Mouse (Mus musculus) intestine, embryonic 14.5 days (tissue): ENCODE results near the gene Prrg4. TPM values are rescaled to one million over a fixed set of nuclear protein-coding genes. Genes with fewer than 3 reads are reported as not detected.

ENCODE experiments used
- ATAC-seq: fragments of 200-750 bp; cut with Nextera tagmentation; replicated peaks from 2 replicates; pipeline ENCODE4 v1.8.0; 2017; ENCODE audit warnings: low read depth, moderate number of reproducible peaks, moderate TSS enrichment, moderate library complexity; ENCODE audit not compliant: low FRiP score, low TSS enrichment
- DNase-seq: peaks from one replicate; pipeline ENCODE4 v3.0.0-alpha.2; 2018; ENCODE audit warnings: low spot score
- H3K27ac ChIP-seq: fragments of 300-500 bp; sonication (generic); 2 replicates; pipeline ENCODE4 v1.5.1; 2014; ENCODE audit warnings: low read depth, mild to moderate bottlenecking, control low read depth
- H3K27me3 ChIP-seq: fragments of 300-500 bp; sonication (generic); replicated peaks from 2 replicates; pipeline ENCODE4 v1.6.1; 2014; ENCODE audit warnings: low read length, control low read depth; ENCODE audit not compliant: control insufficient read depth, insufficient read depth
- H3K36me3 ChIP-seq: fragments of 300-500 bp; sonication (generic); 2 replicates; pipeline ENCODE4 v1.6.1; 2014; ENCODE audit warnings: low read length, control low read depth; ENCODE audit not compliant: control insufficient read depth, insufficient read depth
- H3K4me1 ChIP-seq: fragments of 300-500 bp; sonication (generic); replicated peaks from 2 replicates; pipeline ENCODE4 v1.6.1; 2014; ENCODE audit warnings: low read length, control low read depth, mixed read lengths; ENCODE audit not compliant: control insufficient read depth, insufficient read depth
- H3K4me2 ChIP-seq: fragments of 300-500 bp; sonication (generic); 2 replicates; pipeline ENCODE4 v1.6.1; 2014; ENCODE audit warnings: low read length
- H3K4me3 ChIP-seq: fragments of 300-500 bp; sonication (generic); 2 replicates; pipeline ENCODE4 v1.5.1; 2014; ENCODE audit warnings: low read depth, low read length, control low read depth, mixed read lengths
- H3K9ac ChIP-seq: fragments of 300-500 bp; sonication (generic); 2 replicates; pipeline ENCODE4 v1.6.1; 2014; ENCODE audit warnings: mild to moderate bottlenecking, low read length
- H3K9me3 ChIP-seq: fragments of 300-500 bp; sonication (generic); 2 replicates; pipeline ENCODE4 v1.6.1; 2016; ENCODE audit warnings: low read length, control low read depth; ENCODE audit not compliant: control insufficient read depth
- WGBS: fragments of 180-500 bp; shearing (Covaris S2); extraction: QIAGEN DNeasy Blood & Tissue Kit; methylation state at CpG from one replicate; pipeline ENCODE4 v1.1.7; 2014; 5-methylcytosine and 5-hydroxymethylcytosine counted together
- polyA plus RNA-seq: library from polyadenylated mRNA; unstranded; fragments of >200 nt; fragmentation: Nextera tagmentation; extraction: Ambion mirVana; gene quantifications from 2 replicates; pipeline ENCODE4 v1.2.1, GENCODE M21; 2014

Gene Prrg4
- polyA plus RNA-seq, 1 experiment from 2014 or later = 2.7 TPM

GRCm38 (mm10) chr2:104848235-104849161 is 1.2 kb downstream of the Prrg4 start:
- Histone ChIP-seq H3K27me3 (peaks cover 12% of the 10 kb centered on the region; the same call in 1 of the 2 replicates), H3K27ac (no peak overlapping the region), H3K9ac (peak overlapping the region; percentile 47)

GRCm38 (mm10) chr2:104847645-104848044 is 2.0 kb downstream of the Prrg4 start:
- no peak overlapping the region for H3K9ac ChIP-seq
- H3K27ac ChIP-seq = no peak overlapping the region
- no peaks in the 10 kb centered on the region for H3K36me3 ChIP-seq
- no peaks in the 10 kb centered on the region for H3K9me3 ChIP-seq
- no peak overlapping the region for H3K4me2 ChIP-seq
- H3K4me3 ChIP-seq = no peak overlapping the region
- peaks cover 12% of the 10 kb centered on the region; the same call in 1 of the 2 replicates for H3K27me3 ChIP-seq
- DNase-seq (no peak), ATAC-seq (no peak)
- 0 out of 2 replicates have a peak, but pooled peaks cover 6% of the 10 kb centered on the region for H3K4me1 ChIP-seq
- WGBS = 58% methylated on average over 2 of the region's 2 CpGs

More at GRCm38 (mm10) chr2:104848235-104849161, 1.2 kb downstream of the Prrg4 start:
- WGBS = 30% methylated on average over 16 of the region's 16 CpGs
- Histone ChIP-seq H3K4me1 (0 out of 2 replicates have a peak, but pooled peaks cover 6% of the 10 kb centered on the region), H3K36me3 (no peaks in the 10 kb centered on the region), H3K9me3 (no peaks in the 10 kb centered on the region), H3K4me2 (peak overlapping the region; percentile 98), H3K4me3 (peak overlapping the region; percentile 52)
- ATAC-seq (no peak), DNase-seq (peak; percentile 56)

GRCm38 (mm10) chr2:104846638-104847414 is 2.9 kb downstream of the Prrg4 start:
- Histone ChIP-seq H3K4me1 (0 out of 2 replicates have a peak, but pooled peaks cover 6% of the 10 kb centered on the region), H3K9me3 (no peaks in the 10 kb centered on the region), H3K4me3 (no peak overlapping the region), H3K27me3 (peaks cover 12% of the 10 kb centered on the region; the same call in 1 of the 2 replicates), H3K36me3 (no peaks in the 10 kb centered on the region), H3K4me2 (no peak overlapping the region), H3K9ac (no peak overlapping the region), H3K27ac (no peak overlapping the region)
- DNase-seq (peak; percentile 41), ATAC-seq (no peak)
- 52% methylated on average over 4 of the region's 4 CpGs for WGBS

DNA sequence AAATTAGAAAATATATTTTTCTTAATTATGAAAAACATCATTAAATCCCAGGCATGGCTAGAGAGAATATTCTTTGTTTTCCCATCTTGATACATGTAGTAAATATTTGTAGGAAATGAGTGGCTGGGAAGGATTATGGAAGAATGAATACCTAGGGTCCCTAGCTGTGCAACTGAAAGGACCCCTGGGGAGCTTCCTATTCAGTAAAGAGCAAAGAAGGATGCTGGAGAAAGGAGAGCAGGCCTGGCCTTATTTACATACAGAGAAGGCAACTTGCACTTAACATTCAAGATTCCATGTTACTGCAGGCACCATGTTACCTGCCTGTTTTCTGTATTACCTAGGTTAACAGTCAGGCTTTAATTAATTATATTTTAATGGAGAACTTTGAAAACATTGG is 7.1 kb downstream of the Prrg4 start:
- no peak for DNase-seq
- H3K4me3 ChIP-seq = no peak overlapping the region
- H3K9me3 ChIP-seq = no peaks in the 10 kb centered on the region
- no peaks in the 10 kb centered on the region for H3K36me3 ChIP-seq
- H3K27me3 ChIP-seq = no peaks in the 10 kb centered on the region
- H3K9ac ChIP-seq = no peak overlapping the region
- no peaks in the 10 kb centered on the region for H3K4me1 ChIP-seq
- H3K4me2 ChIP-seq = no peak overlapping the region
- no peak overlapping the region for H3K27ac ChIP-seq
- ATAC-seq = no peak

DNA sequence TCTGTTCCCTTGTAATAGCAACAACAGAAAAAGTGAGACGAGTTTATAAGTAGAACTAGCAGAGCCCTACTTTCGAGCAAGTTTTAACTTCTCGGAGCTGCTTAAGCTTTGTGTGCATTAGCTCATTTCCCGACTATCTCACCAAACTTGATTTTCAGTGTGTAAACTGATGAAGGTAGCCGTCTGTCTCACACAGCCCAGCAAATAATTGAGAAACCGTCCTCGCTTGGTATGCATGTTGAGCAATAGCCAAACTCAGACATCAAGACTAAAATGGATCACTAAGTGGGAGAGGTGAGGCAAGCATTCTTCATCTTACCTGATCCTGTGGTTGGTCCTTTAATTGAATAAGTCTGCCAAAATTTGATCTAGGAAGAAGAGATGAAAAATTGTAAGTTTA is 7.9 kb downstream of the Prrg4 start:
- Histone ChIP-seq H3K36me3 (no peaks in the 10 kb centered on the region), H3K9me3 (no peaks in the 10 kb centered on the region), H3K4me2 (no peak overlapping the region), H3K9ac (no peak overlapping the region), H3K27ac (no peak overlapping the region), H3K27me3 (no peaks in the 10 kb centered on the region), H3K4me3 (no peak overlapping the region), H3K4me1 (no peaks in the 10 kb centered on the region)
- DNase-seq (no peak), ATAC-seq (no peak)
- 86% methylated on average over 7 of the region's 7 CpGs for WGBS

- Histone ChIP-seq H3K4me3 (no peak overlapping the region), H3K4me2 (no peak overlapping the region), H3K4me1 (no peaks in the 10 kb centered on the region), H3K27me3 (no peaks in the 10 kb centered on the region), H3K36me3 (no peaks in the 10 kb centered on the region), H3K9ac (no peak overlapping the region), H3K27ac (no peak overlapping the region), H3K9me3 (no peaks in the 10 kb centered on the region)
- DNase-seq = no peak
- no peak for ATAC-seq
These were observed 8.7 kb downstream of the Prrg4 start for GRCm38 (mm10) chr2:104840974-104841373.

DNA sequence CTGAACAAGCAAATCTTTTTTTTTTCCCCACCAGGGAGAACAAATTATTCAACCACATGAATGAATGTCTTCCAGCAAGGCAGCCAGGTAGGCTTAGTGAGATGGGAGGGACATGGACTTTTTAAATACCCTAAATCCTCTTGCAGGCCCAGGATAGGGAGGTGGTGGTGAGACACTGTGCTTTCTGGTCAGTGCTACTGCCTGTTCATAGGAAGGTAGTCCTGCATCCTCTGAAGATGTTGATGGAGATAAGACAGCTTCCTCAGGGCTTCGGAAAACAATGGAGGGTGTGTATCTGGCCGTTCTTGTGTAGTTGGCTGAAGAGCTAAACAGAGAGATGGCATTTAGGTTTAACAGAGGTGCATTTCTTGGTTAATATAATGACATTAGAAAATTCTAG is 17.2 kb downstream of the Prrg4 start:
- no peak for ATAC-seq
- WGBS = 87% methylated on average over 2 of the region's 2 CpGs

DNA sequence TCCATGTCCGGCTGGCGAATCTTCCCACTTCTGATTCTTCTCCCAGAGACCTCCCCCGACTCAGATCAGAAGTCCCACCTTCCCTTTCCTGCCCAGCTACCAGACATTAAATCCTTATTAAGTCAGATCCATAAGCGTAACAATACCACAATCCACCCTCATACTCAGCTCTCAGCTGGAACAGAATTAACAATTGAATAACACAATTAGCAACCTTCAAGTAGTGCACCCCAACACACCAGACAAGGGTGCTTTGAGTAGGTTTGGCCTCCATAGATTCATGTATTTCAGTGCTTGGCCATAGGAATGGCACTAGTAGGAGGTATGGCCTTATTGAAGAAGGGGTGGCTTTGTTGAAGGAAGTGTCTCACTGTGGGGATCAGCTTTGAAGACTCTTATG is 23.5 kb downstream of the Prrg4 start:
- Histone ChIP-seq H3K4me3 (no peak overlapping the region), H3K36me3 (no peaks in the 10 kb centered on the region), H3K9me3 (no peaks in the 10 kb centered on the region), H3K4me1 (no peaks in the 10 kb centered on the region), H3K9ac (no peak overlapping the region), H3K4me2 (no peak overlapping the region), H3K27ac (no peak overlapping the region), H3K27me3 (no peaks in the 10 kb centered on the region)
- ATAC-seq (no peak), DNase-seq (no peak)
- WGBS = 93% methylated on average over 4 of the region's 4 CpGs

More for the DNA sequence above, 17.2 kb downstream of the Prrg4 start:
- Histone ChIP-seq H3K9ac (no peak overlapping the region), H3K4me1 (no peaks in the 10 kb centered on the region), H3K27me3 (no peaks in the 10 kb centered on the region), H3K4me3 (no peak overlapping the region), H3K36me3 (no peaks in the 10 kb centered on the region), H3K9me3 (no peaks in the 10 kb centered on the region), H3K4me2 (no peak overlapping the region), H3K27ac (no peak overlapping the region)
- DNase-seq = no peak
